Mouse (Mus musculus) kidney, adult 2 months (tissue): ENCODE data around the gene Ccdc91. TPM values are rescaled to one million over a fixed set of nuclear protein-coding genes. Genes with fewer than 3 reads are reported as not detected.

Experiments
- DNase-seq: peaks from one replicate; pipeline ENCODE4 v3.0.0; 2021
- H3K27ac ChIP-seq: fragments of 200-500 bp; 2 replicates; pipeline ENCODE4 v1.5.1; 2012; ENCODE audit warnings: low read depth, low read length, control low read depth, inconsistent platforms; ENCODE audit not compliant: insufficient read depth
- H3K27me3 ChIP-seq: fragments of 200-500 bp; replicated peaks from 2 replicates; pipeline ENCODE4 v1.6.1; 2012; ENCODE audit warnings: mild to moderate bottlenecking, moderate library complexity, low read length, inconsistent platforms; ENCODE audit not compliant: control insufficient read depth, insufficient read depth
- H3K36me3 ChIP-seq: fragments of 200-500 bp; 2 replicates; pipeline ENCODE4 v1.6.1; 2012; ENCODE audit warnings: mild to moderate bottlenecking, moderate library complexity, low read length, inconsistent platforms; ENCODE audit not compliant: control insufficient read depth, insufficient read depth
- H3K4me1 ChIP-seq: fragments of 200-500 bp; 2 replicates; pipeline ENCODE4 v1.6.1; 2011; ENCODE audit warnings: low read length; ENCODE audit not compliant: control insufficient read depth, insufficient read depth
- H3K4me3 ChIP-seq: fragments of 200-500 bp; 2 replicates; pipeline ENCODE4 v1.5.1; 2011; ENCODE audit warnings: mild to moderate bottlenecking, low read depth, low read length, control low read depth; ENCODE audit not compliant: insufficient read depth
- CTCF ChIP-seq: fragments of 200-500 bp; conservative IDR thresholded peaks from 2 replicates; pipeline ENCODE4 v1.5.1; 2011; ENCODE audit warnings: low read depth, mild to moderate bottlenecking, control low read depth, low read length, moderate library complexity, mixed read lengths; ENCODE audit not compliant: insufficient read depth, insufficient read length
- POLR2A ChIP-seq: fragments of 200-500 bp; IDR thresholded peaks from one replicate; pipeline ENCODE4 v1.6.1; 2011; ENCODE audit warnings: low read depth, low read length, control low read depth
- WGBS: fragments of 180-500 bp; shearing (Covaris S2); methylation state at CpG from one replicate; pipeline ENCODE4 v1.1.7; 2018; 5-methylcytosine and 5-hydroxymethylcytosine counted together
- polyA plus RNA-seq: library from polyadenylated mRNA; depleted of rRNA; stranded (reverse); fragments of >200 nt; gene quantifications from 2 replicates; pipeline ENCODE4 v1.2.3, GENCODE M21; 2012; rRNA removed

Ccdc91 gene
- polyA plus RNA-seq, 1 experiment: 38.3 TPM

DNA sequence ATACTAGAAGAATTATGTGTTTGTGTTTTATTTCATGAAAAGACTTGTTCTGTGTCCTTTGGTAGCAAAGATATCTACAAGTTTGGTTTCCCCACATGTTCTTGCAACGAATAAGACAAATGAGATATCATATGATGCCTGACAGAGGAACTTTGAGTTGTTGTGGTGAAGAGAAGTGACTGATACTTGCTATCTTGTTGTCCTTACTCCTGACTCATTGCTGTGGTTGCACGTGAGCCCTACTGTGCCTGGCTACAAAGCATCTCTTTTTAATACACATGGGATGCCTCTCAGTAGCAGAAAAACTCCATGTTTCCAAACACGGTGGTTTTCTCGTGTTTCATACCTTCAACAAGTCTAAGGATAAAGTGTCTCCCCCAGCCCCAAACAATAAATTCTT is 186.2 kb downstream of the Ccdc91 start:
- DNase-seq: no peak
- Histone ChIP-seq H3K4me1 (no peaks in the 10 kb centered on the region), H3K4me3 (no peak overlapping the region), H3K27me3 (no peaks in the 10 kb centered on the region), H3K27ac (no peak overlapping the region), H3K36me3 (no peaks in the 10 kb centered on the region)
- TF ChIP-seq CTCF (no peak), POLR2A (no peak)
- WGBS: 47% methylated on average over 4 of the region's 4 CpGs

DNA sequence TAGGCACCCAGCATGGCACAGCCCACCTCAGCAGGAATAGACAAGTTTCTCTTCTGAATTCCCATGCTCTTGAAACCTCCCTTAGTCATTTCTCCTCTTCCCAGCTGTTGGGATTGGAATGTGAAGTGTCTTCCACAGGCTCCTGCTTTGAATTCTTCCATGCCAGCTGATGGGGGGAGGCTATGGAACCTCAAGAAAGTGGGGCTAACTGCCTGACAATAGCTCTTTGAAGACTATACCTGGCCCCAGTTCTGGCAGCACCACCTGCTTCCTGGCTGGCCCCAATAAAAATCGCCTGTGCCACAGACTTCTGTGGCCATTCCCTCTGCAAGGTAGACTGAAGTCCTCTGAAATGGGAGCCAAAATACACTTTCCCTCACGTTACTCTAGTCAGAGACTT is 187.0 kb downstream of the Ccdc91 start:
- Histone ChIP-seq H3K27me3 (no peaks in the 10 kb centered on the region), H3K4me3 (no peak overlapping the region), H3K36me3 (no peaks in the 10 kb centered on the region), H3K27ac (no peak overlapping the region), H3K4me1 (no peaks in the 10 kb centered on the region)
- 82% methylated on average over 2 of the region's 2 CpGs for whole genome bisulfite sequencing
- TF ChIP-seq CTCF (no peak), POLR2A (no peak)
- DNase-seq: no peak

DNA sequence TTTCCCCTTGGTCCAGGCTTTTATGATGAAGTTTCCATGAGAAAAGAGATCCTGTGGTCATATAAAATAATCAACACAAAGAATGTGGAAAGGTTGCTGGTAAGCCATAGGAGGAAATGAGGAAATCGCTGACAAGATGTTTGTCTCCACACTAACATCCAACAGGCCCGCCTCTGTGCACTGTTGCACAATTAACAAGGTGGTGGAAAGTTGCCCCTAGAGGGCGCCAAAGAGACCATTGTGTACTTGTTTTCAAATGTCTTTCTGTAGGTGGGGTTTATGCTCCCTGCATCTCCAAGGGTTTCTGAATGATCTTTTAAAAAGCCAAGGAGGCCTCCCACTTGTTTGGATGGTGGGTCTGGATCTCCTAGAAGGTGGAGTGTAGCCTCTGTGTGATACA is 188.7 kb downstream of the Ccdc91 start:
- peak; percentile 40 for DNase-seq
- Histone ChIP-seq H3K27me3 (no peaks in the 10 kb centered on the region), H3K4me1 (no peaks in the 10 kb centered on the region), H3K27ac (no peak overlapping the region), H3K36me3 (no peaks in the 10 kb centered on the region), H3K4me3 (no peak overlapping the region)
- 55% methylated on average over 3 of the region's 3 CpGs for WGBS
- TF ChIP-seq POLR2A (no peak), CTCF (peak; percentile 43)

DNA sequence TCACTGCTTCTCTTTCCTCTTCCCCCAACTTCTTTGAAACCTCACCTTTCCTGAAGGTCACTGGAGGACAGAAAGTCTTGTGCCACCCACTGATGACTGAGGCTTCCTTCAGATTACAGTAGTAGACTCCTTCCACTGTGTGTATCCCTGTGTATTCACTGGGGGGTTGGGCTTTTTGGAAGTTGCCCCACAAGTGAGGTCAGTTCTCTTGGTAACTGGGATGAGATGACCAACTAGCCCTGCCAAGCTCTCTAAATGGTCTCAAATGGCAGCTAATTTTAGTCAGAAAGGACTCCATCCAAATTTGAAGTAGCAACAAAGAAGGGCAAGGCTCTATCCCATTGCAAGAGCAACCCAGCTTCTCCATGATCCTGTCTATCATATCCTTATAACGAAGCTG is 195.7 kb downstream of the Ccdc91 start:
- no peaks in the 10 kb centered on the region for H3K27me3 ChIP-seq
- no peak overlapping the region for H3K27ac ChIP-seq
- H3K36me3 ChIP-seq: no peaks in the 10 kb centered on the region
- no peak overlapping the region for H3K4me3 ChIP-seq
- TF ChIP-seq CTCF: no peak
- TF ChIP-seq POLR2A: no peak
- 97% methylated on average over 1 of the region's 1 CpGs for WGBS
- H3K4me1 ChIP-seq: no peaks in the 10 kb centered on the region
- DNase-seq: no peak

DNA sequence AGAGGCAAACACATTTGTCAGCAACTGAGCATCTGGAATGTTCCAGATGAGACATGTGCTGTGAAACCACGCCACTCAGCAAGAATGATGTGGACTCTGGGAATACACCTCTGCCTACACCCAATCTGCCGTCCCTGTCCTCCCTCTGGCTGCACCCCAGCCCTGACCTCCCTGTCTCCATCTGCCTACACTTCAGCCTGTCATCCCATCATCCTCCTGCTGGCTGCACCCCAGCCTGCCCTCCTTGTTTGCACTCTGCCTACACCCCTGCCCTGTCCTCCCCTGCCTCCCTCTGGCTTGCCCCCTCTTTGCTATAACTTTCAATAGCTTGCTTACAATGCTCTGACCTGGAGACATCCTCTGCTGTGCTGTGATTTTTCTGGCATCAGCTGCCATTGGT is 196.9 kb downstream of the Ccdc91 start:
- H3K27ac ChIP-seq: no peak overlapping the region
- no peak for DNase-seq
- 50% methylated on average over 2 of the region's 2 CpGs for WGBS
- no peak for TF ChIP-seq CTCF
- H3K4me1 ChIP-seq: no peaks in the 10 kb centered on the region
- no peak overlapping the region for H3K4me3 ChIP-seq
- no peaks in the 10 kb centered on the region for H3K36me3 ChIP-seq
- H3K27me3 ChIP-seq: no peaks in the 10 kb centered on the region

DNA sequence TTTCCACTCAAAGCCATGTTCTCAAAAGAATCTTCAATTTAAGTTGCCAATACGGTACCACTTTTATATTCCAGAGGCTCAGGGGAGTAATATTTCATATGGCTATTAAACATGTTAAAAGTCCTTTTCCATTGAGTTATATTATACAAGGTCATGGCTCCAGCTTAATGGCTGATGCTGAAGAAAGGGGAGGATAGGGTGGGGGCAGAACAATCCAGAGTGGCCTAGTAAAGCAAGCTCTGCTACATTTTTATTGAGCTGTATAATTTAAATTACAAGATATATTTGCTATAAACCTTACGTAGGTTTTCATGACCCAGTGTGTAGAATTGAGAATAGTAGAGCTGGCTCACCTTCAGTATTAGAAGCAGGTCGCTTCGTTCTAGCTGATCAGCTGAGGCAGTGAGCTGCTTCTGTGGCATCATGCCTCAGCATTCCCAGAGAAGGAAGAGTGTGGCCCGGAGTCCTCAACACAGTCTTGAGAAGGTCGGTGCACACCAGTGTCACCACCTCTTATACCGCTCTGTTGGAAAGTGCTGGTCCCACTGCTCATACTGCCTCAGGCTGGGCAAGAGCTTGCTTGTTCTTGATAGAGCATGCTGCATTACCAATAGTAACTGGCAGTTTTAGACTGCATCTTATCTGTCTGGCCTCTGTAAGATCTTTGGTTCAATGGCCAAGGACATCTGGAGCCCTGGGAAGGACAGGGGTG is 199.6 kb downstream of the Ccdc91 start:
- no peak for DNase-seq
- Histone ChIP-seq H3K4me1 (no peaks in the 10 kb centered on the region), H3K4me3 (no peak overlapping the region), H3K27me3 (no peaks in the 10 kb centered on the region), H3K27ac (no peak overlapping the region), H3K36me3 (no peaks in the 10 kb centered on the region)
- TF ChIP-seq CTCF (no peak), POLR2A (no peak)
- 81% methylated on average over 7 of the region's 7 CpGs for WGBS

DNA sequence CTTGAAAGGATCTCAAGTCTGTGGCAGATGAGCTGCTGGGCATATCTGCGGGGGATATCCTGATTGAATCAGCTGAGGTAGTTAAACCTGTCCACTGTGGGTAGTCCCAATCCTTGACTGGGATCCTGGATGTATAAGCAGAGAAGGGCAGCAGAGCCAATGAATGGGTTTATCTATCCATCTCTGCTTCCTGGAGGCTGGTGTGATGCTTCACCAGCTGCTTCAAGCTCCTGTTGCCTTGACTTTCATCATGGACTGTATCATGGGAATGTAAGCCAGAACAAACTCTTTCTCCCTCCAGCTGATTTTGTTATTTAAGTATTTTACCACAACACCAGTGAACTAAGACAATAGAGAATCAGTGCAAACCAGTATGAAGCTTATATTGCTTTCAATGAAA is 200.6 kb downstream of the Ccdc91 start:
- no peak for DNase-seq
- Histone ChIP-seq H3K36me3 (no peaks in the 10 kb centered on the region), H3K4me1 (no peaks in the 10 kb centered on the region), H3K4me3 (no peak overlapping the region), H3K27ac (no peak overlapping the region), H3K27me3 (no peaks in the 10 kb centered on the region)
- TF ChIP-seq CTCF (no peak), POLR2A (no peak)
- WGBS: 95% methylated on average over 1 of the region's 1 CpGs

Other genes starting within 250 kb of the Ccdc91 start
- gene Pthlh, start 211.6 kb upstream of the Ccdc91 start, polyA plus RNA-seq: 0.27 and 0.41 TPM in 2 replicates